Mouse (Mus musculus): ENCODE measurements at regions not wholly inside any gene's neighbourhood (a gene's known extent, or its start where the extent isn't known, plus 50 kb on each side); places are given as distances from the start of the nearest gene placed in this dataset.
"Not testable (repeated sequence)": the region's sequence is repeated elsewhere in the genome, so short reads cannot be mapped to it uniquely, and the experiment has no call there.

GRCm38 (mm10) chr1:189584831-189585230 lies 103.1 kb downstream of the Cenpf start:
- DNase-seq (ENCODE audit: low read depth, low spot score), result no peak

DNA sequence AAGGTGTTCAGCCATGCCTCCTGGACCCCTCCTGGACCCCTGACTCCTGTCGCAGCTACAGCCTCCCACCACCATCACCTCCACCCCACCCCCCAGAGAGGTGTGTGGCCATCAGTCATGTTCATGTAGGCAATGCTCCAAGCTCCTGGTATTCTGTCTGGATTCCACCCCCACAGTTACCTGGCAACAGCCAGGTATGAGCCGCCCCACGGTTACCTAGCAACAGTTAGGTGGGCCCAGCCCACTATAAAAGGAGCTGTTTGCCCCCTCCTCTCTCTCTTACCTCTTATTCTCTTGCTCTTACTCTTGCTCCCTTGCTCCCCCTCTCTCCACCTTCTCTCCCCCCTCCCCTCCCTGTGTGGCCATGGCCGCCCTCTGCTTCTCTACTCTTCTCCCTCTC lies 106.5 kb downstream of the Cenpf start:
- DNase-seq (ENCODE audit: low read depth, low spot score), result no peak

DNA sequence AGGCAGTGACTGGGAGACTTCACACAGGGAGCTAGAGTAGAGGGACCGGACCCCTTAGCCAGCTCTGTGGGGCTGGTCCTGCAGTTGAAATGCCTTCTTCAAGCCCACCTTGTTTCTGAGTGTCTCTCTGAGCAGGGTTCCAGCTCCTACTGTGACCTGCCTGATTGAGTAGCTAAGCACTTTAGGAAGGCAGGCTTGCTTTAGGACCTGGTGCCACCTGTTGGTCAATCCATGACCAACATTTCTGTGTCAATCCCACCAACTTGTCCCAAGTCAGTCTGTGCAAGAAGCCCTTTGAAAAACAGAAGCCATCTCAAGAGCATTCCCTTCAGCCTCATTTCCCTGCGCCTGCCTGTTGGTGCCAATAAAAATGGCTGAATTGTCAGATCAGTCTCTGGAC lies 108.5 kb downstream of the Cenpf start:
- DNase-seq (ENCODE audit: low read depth, low spot score), result no peak

DNA sequence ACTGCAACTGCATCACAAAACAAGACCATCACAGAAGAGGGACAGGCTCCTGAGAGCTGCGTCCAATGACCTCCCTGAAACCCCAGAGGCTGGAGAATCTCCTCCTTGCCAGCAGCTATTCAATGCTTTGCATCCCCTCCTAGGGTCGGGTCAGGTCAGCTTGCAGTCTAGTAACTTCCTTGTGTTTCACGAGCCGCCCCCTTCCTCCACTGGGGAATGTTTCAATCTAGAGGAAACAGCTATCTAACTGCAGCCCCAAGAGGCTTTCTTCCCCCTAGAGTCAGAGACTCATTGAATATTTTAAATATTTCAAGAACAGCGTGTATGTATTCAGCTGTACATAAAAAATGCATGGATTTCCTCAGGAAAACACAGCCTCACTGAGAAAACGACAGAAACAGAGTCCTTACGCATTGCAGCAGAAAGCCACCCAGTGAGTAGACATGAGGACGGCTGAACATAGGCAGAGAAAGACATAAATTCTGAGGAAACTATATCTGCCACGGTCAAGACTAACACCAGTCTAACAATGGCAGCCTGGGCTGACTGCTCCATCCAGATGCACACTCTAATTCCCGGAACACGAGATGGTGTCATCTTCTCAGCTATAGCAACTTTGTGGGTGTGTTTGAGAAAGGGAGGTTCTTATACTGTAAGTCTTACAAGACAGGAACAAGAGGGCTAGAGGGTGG lies 111.4 kb downstream of the Cenpf start:
- DNase-seq (ENCODE audit: low read depth, low spot score), result no peak

DNA sequence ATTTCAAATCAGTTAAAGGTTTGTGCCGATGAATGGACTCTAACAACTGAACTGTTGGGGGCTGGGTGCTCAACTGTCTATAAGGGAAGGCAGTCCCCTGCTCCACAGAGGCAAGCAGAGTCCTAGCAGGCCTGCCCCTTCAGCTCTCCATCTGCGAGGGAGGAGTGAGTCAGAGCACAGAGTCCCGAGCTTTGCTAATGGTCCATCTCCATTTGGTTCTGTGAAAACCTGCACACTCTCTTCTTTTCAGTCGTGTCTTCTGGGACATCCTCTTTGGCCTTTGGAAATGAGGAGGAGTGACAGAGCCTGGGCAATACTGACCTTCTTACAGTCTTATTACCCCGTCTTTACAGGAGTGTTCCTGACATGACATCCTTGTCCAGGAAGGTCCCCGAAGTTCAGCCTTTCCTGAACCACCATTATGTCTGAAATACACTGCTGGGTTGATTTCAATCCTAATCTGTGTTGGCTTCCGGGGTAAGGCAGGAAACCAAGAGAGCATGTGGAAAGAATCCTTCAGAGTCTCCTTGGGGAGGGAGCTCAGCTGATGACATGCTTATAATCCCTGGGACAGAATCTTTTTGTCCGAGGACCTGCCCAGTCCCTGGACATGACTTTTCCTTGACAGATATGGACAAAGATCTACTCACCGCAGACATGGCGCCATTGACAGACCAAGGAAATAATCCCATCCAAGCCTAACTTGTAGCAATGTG lies 112.2 kb downstream of the Cenpf start:
- no peak for DNase-seq (ENCODE audit: low read depth, low spot score)

DNA sequence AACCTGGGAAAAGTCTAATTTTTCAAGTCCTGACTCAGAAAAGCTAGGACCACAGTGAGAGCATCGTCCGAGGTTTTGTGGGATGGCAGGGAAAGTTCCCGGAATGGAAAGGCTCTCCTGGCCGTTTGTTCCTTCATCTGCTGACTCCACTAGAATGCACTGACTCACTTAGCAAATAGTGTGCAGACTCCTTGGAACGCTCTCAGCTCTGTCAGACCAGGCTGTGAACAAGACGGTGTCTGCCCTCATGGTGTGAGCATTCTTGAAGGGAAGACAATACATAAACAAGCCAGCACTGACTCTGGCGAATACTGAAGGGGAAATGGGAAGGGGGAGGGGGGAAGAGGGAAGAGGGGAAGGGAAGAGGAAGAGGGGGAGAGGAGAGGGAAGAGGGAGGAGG lies 121.4 kb downstream of the Cenpf start:
- no peak for DNase-seq (ENCODE audit: low read depth, low spot score)

GRCm38 (mm10) chr1:189561831-189562230 lies 126.1 kb downstream of the Cenpf start:
- DNase-seq (ENCODE audit: low read depth, low spot score), result no peak

- no peak for DNase-seq (ENCODE audit: low read depth, low spot score)
These were observed 127.3 kb downstream of the Cenpf start for GRCm38 (mm10) chr1:189560576-189560975.

- DNase-seq (ENCODE audit: low read depth, low spot score), result peak; percentile 22
These were observed 137.0 kb downstream of the Cenpf start for GRCm38 (mm10) chr1:189550851-189551250.

GRCm38 (mm10) chr1:189532834-189533233 lies 130.8 kb upstream of the Kcnk2 start:
- no peak for DNase-seq (ENCODE audit: low read depth, low spot score)

- DNase-seq (ENCODE audit: low read depth, low spot score), result no peak
These were observed 124.3 kb upstream of the Kcnk2 start for GRCm38 (mm10) chr1:189526329-189526728.

DNA sequence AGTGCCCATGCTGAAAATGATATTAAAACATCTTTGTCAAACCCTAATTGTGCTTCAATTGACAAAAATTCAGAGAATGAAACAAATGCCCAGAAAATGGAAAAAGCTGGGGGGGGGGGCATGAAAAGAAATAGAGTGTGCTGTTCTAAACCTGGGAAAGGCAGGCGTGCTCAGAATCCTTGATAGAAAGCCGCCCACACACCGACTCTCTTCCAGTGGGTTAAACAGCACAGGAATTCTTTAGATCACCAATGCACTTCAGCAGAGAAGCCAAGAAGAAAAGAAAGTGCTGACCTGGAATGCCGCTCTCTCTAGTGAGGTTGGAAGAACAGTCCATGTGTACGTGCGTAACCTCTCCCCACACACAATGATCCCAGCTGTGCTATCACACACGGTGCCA lies 113.4 kb upstream of the Kcnk2 start:
- DNase-seq (ENCODE audit: low read depth, low spot score), result no peak

- no peak for DNase-seq (ENCODE audit: low read depth, low spot score)
These were observed 111.3 kb upstream of the Kcnk2 start for GRCm38 (mm10) chr1:189513358-189513757.

DNA sequence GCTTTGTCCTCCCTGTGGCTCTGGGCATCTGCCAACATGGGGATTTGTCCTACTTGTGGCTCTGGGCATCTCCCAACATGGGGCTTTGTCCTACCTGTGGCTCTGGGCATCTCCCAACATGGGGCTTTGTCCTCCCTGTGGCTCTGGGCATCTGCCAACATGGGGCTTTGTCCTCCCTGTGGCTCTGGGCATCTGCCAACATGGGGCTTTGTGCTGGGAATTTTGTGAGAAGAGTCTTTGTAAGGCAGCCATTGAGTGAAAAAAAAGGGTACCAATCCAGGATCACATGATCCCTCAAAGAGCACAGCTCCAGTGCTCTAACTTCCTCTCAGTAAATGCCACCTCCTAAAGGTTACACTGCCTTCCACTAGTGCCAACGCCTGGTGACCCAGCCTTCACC lies 105.2 kb upstream of the Kcnk2 start:
- not testable (repeated sequence) for DNase-seq (ENCODE audit: low read depth, low spot score)

GRCm38 (mm10) chr1:189499703-189500102 lies 97.6 kb upstream of the Kcnk2 start:
- DNase-seq (ENCODE audit: low read depth, low spot score), result no peak

GRCm38 (mm10) chr1:189499141-189499540 lies 97.1 kb upstream of the Kcnk2 start:
- no peak for DNase-seq (ENCODE audit: low read depth, low spot score)

GRCm38 (mm10) chr1:189497031-189497430 lies 95.0 kb upstream of the Kcnk2 start:
- DNase-seq (ENCODE audit: low read depth, low spot score), result no peak

- no peak for DNase-seq (ENCODE audit: low read depth, low spot score)
These were observed 93.5 kb upstream of the Kcnk2 start for GRCm38 (mm10) chr1:189495386-189496150.

DNA sequence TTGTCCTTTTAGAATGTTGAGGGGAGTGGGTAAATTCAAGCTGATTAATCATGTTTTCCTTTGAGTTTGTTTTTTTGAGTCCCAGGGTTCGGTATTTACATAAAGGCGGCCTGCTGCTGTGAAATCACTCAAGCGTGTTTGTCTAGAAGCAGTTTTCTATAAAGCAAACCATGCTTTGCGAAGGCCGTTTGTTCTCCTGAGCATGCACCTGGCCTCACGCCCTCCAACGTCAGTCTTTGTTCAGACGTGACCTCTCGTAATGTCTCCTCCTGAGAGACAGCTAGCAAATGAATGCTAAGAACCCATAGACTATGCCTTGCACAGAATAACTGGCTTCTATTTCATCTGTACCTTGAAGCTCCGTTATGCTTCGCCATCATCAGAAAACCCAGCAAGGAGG lies 92.8 kb upstream of the Kcnk2 start:
- DNase-seq (ENCODE audit: low read depth, low spot score), result no peak

GRCm38 (mm10) chr1:189485336-189485735 lies 83.3 kb upstream of the Kcnk2 start:
- DNase-seq (ENCODE audit: low read depth, low spot score), result no peak

DNA sequence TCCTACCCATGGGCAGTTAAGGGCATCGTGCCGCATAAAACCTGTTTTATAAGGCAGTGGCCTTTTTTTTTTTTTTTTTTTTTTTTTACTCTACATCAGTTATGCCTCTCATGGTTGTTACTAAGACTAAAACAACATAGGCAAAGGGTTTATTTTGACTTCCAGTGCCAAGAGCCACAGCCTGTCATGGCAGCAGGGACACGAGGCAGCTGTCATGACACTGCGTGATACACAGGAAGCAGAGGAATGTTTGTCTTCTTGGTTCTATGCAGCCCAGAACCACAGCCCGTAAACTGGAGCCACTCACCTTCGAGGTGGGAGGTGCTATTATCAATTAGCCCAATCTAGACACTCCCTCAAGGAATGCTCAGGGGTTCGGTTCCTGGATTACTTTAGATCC lies 81.3 kb upstream of the Kcnk2 start:
- no peak for DNase-seq (ENCODE audit: low read depth, low spot score)

DNA sequence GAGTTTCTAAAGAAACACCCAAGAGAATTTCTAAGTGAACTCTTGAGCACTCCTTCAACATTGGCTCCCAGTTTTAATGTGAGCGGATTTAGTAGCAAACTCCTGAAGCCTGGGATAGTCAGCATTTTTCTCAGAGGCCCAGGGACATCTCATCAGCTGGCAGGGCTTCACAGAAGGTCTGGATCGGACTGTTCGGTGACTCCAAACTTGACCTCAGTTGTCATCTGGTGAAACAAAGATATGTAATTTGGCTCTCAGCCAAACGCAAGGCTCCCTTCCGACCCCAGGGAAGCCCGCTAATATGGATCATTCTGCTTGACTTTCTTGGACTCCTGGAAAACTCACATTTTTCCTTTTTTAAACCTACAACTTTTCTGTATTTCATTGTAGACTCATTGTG lies 76.0 kb upstream of the Kcnk2 start:
- no peak for DNase-seq (ENCODE audit: low read depth, low spot score)

- no peak for DNase-seq (ENCODE audit: low read depth, low spot score)
These were observed 74.7 kb upstream of the Kcnk2 start for GRCm38 (mm10) chr1:189476796-189477195.

Measured in WW6 (cell line).